Mouse (Mus musculus) left cerebral cortex, adult 9 months (tissue): ENCODE data around the gene Sema5a.
A peak's percentile ranks its signal among the peaks of the same experiment; 100 is the strongest.

Experiments used
- DNase-seq, 2 experiments: peaks; one replicate each; pipeline ENCODE4 v3.0.0; 2022; ENCODE audit warnings: low spot score in 2 of 2

The Sema5a gene

GRCm38 (mm10) chr15:32633713-32634112, 389.1 kb downstream of the Sema5a start:
- DNase-seq: no peak

GRCm38 (mm10) chr15:32637879-32638278, 393.3 kb downstream of the Sema5a start:
- DNase-seq: no peak

GRCm38 (mm10) chr15:32647061-32647687, 402.6 kb downstream of the Sema5a start:
- no peak for DNase-seq

GRCm38 (mm10) chr15:32654046-32654445, 409.4 kb downstream of the Sema5a start:
- DNase-seq: no peak

GRCm38 (mm10) chr15:32656017-32656416, 411.4 kb downstream of the Sema5a start:
- no peak for DNase-seq

- DNase-seq: no peak
Measured at GRCm38 (mm10) chr15:32676446-32676845, 431.8 kb downstream of the Sema5a start.

- DNase-seq: no peak
Measured at GRCm38 (mm10) chr15:32685152-32685551, 440.5 kb downstream of the Sema5a start.

- DNase-seq: peak in 1 of 2 experiments; percentile 9
Measured at GRCm38 (mm10) chr15:32691021-32691420, 446.4 kb downstream of the Sema5a start.

GRCm38 (mm10) chr15:32693006-32693405, 448.4 kb downstream of the Sema5a start:
- DNase-seq: no peak

GRCm38 (mm10) chr15:32717298-32717985, 472.8 kb downstream of the Sema5a start:
- peak in 1 of 2 experiments; percentile 4 for DNase-seq

- peak; percentile 18 to 51 for DNase-seq
Measured at GRCm38 (mm10) chr15:32718293-32718963, 473.8 kb downstream of the Sema5a start.

- DNase-seq: no peak
Measured at GRCm38 (mm10) chr15:32718964-32719311, 474.3 kb downstream of the Sema5a start.

- peak in 1 of 2 experiments; percentile 53 for DNase-seq
Measured at GRCm38 (mm10) chr15:32730839-32731238, 486.2 kb downstream of the Sema5a start.
